Mouse (Mus musculus) liver, embryonic 15.5 days (tissue): ENCODE measurements at regions not wholly inside any gene's neighbourhood (a gene's known extent, or its start where the extent isn't known, plus 50 kb on each side); places are given as distances from the start of the nearest gene placed in this dataset.
A peak's percentile ranks its signal among the peaks of the same experiment; 100 is the strongest.

Experiments
- ATAC-seq: fragments of 200-750 bp; cut with Nextera tagmentation; 2 replicates; pipeline ENCODE4 v1.8.0; 2017; ENCODE audit warnings: moderate number of reproducible peaks, mild to moderate bottlenecking, moderate library complexity; ENCODE audit not compliant: insufficient read depth
- H3K27ac ChIP-seq: fragments of 300-500 bp; sonication (generic); replicated peaks from 2 replicates; pipeline ENCODE4 v1.5.1; 2015; ENCODE audit warnings: mild to moderate bottlenecking, inconsistent platforms
- H3K27me3 ChIP-seq: fragments of 300-500 bp; sonication (generic); 2 replicates; pipeline ENCODE4 v1.6.1; 2015; ENCODE audit warnings: mild to moderate bottlenecking, inconsistent platforms
- H3K36me3 ChIP-seq: fragments of 300-500 bp; sonication (generic); replicated peaks from 2 replicates; pipeline ENCODE4 v1.6.1; 2015; ENCODE audit warnings: moderate library complexity, mild to moderate bottlenecking, inconsistent platforms
- H3K4me1 ChIP-seq: fragments of 300-500 bp; sonication (generic); replicated peaks from 2 replicates; pipeline ENCODE4 v1.6.1; 2015; ENCODE audit warnings: inconsistent platforms
- H3K4me2 ChIP-seq: fragments of 300-500 bp; sonication (generic); 2 replicates; pipeline ENCODE4 v1.6.1; 2015; ENCODE audit warnings: moderate library complexity, mild to moderate bottlenecking, inconsistent platforms
- H3K4me3 ChIP-seq: fragments of 300-500 bp; sonication (generic); replicated peaks from 2 replicates; pipeline ENCODE4 v1.5.1; 2015; ENCODE audit warnings: mild to moderate bottlenecking, inconsistent platforms
- H3K9ac ChIP-seq: fragments of 300-500 bp; sonication (generic); 2 replicates; pipeline ENCODE4 v1.6.1; 2015; ENCODE audit warnings: moderate library complexity, mild to moderate bottlenecking, inconsistent platforms
- H3K9me3 ChIP-seq: fragments of 300-500 bp; sonication (generic); replicated peaks from 2 replicates; pipeline ENCODE4 v1.6.1; 2016; ENCODE audit warnings: inconsistent platforms
- WGBS: fragments of 180-500 bp; shearing (Covaris S2); methylation state at CpG from one replicate; pipeline ENCODE4 v1.1.7; 2015; ENCODE audit warnings: mixed read lengths; ENCODE audit not compliant: insufficient replicate concordance; 5-methylcytosine and 5-hydroxymethylcytosine counted together

DNA sequence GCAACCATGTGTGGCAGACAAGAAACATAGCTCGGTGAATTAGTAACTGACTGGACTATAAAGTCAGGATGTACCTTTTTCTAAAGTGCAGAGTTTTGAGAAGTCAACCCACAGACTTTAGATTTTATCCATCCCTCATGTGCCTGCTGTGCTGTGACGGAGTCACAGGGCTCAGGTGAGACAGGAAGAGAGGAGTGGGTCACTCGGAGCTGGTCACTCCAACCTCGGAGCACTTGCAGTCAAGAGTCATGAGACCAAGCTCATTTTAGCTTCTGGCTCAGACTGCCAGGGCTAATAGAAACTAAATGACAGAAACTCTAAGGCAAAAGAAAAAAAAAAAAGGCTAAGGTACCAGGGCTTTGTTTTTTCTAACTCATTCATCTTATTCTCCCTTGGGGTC, 90.3 kb upstream of the Gm47985 start:
- 0 out of 2 replicates have a peak overlapping the region, but pooled peaks have one; percentile 25 for H3K27ac ChIP-seq

DNA sequence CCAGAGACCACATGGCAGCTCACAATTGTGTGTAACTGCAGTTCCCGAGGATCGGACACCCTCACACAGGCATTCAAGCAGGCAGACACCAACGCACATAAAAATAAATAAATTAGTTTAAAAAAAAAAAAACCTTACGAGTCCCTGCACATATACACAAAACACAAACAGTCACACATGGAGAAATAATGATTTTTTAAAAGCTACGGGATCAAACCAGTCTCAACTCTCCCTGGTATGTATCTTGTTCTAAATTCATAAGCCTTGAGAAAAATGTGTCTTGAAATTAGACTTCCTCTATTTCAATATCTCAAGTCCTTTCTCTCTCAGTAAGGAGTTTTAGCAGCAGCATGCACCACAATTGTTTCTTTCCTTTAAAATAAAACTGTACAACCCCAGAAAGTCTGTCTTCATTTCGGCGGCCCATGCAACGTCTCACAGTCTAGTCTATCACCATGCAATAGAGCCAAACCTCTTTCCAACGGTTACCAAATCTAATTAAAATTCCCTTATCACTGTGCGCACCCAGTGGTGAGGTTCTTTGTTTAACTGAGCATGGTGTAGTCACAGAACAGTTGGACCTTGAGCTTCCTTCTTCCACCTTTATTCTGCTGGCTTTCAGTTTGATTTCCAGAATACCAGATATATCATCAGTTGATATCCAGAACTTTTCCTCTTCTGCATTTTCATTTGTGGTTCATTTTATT, 86.8 kb upstream of the Gm47985 start:
- H3K36me3 ChIP-seq, result no peaks in the 10 kb centered on the region
- no peaks in the 10 kb centered on the region for H3K9me3 ChIP-seq
- peak; percentile 81 for ATAC-seq
- 27% methylated on average over 10 of the region's 10 CpGs for WGBS
- H3K4me2 ChIP-seq, result peak overlapping the region; percentile 73
- H3K9ac ChIP-seq, result peak overlapping the region; percentile 39; the same call in 1 of the 2 replicates
- H3K4me1 ChIP-seq, result peaks cover 72% of the 10 kb centered on the region
- H3K4me3 ChIP-seq, result peak overlapping the region; percentile 35
- no peaks in the 10 kb centered on the region for H3K27me3 ChIP-seq
- peak overlapping the region; percentile 98 for H3K27ac ChIP-seq

More for the DNA sequence above, 90.3 kb upstream of the Gm47985 start:
- no peaks in the 10 kb centered on the region for H3K27me3 ChIP-seq
- WGBS, result 61% methylated on average over 4 of the region's 4 CpGs
- H3K4me3 ChIP-seq, result no peak overlapping the region
- H3K9me3 ChIP-seq, result no peaks in the 10 kb centered on the region
- no peak overlapping the region for H3K4me2 ChIP-seq
- no peak overlapping the region for H3K9ac ChIP-seq
- ATAC-seq, result no peak
- H3K4me1 ChIP-seq, result peaks cover 52% of the 10 kb centered on the region
- no peaks in the 10 kb centered on the region for H3K36me3 ChIP-seq

DNA sequence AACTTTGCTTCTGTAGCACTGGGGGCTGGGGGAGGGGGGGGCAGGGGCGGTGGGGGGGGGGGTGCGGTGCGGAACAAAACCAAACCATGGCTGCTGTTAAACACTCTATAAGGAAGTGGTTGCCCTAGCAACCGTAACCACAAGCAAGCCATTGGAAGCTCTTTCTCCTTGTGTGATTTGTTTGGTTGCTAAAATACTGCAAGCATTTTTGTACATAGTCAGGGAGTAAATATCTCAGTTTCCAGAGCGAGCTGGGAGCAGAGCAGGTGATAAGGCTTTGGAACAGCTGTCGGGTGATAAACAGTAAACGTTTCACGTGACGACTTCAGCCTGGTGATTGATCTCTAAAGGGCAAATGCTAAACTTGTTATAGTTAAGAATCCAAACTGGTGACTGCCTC, 86.3 kb upstream of the Gm47985 start:
- Histone ChIP-seq H3K4me3 (peak overlapping the region; percentile 35), H3K27ac (peak overlapping the region; percentile 98), H3K36me3 (no peaks in the 10 kb centered on the region), H3K9me3 (no peaks in the 10 kb centered on the region), H3K4me2 (peak overlapping the region; percentile 73), H3K4me1 (peaks cover 78% of the 10 kb centered on the region), H3K27me3 (no peaks in the 10 kb centered on the region), H3K9ac (peak overlapping the region; percentile 39; the same call in 1 of the 2 replicates)
- ATAC-seq, result peak; percentile 88
- 4% methylated on average over 9 of the region's 9 CpGs for WGBS

DNA sequence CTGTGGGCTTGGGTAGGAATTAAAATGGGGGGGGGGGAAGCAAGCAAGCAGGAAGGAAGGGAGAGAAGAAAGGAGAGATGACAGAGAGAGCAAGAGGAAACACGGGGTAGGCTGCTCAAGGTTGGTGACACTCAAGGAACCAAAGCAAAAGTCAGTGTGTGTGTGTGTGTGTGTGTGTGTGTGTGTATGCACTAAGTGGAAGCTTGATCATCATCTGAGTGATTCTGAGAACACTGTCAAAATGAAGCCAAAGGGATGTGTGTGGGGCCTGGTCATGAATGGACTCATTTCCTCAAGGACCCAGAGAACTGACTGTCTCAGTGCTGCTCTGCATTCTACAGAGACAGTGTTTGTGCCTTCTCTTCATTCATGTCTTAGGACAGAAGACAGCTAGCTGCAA, 84.8 kb upstream of the Gm47985 start:
- Histone ChIP-seq H3K9me3 (no peaks in the 10 kb centered on the region), H3K4me2 (no peak overlapping the region), H3K4me1 (peaks cover 85% of the 10 kb centered on the region), H3K27me3 (no peaks in the 10 kb centered on the region), H3K27ac (peak overlapping the region; percentile 81), H3K36me3 (no peaks in the 10 kb centered on the region), H3K9ac (no peak overlapping the region), H3K4me3 (no peak overlapping the region)
- WGBS, result 50% methylated on average over 1 of the region's 1 CpGs
- no peak for ATAC-seq

DNA sequence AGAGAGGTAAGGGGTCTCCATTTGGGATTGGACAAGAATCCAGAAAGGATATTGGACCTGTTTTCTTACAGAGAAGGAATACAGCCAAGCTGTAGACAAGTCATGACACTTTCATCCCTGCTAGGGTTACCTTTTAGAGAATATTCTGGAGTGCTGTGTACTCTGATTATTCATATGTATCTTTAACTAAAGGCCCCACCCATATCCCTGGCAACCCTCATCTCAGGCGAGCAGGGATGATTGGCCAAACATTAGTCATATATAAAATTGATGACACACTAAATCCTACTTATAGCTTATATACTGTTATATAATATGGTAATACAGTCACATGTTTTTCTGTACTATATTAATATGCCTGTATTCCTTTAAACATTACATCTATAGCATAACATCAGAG, 83.6 kb upstream of the Gm47985 start:
- Histone ChIP-seq H3K36me3 (no peaks in the 10 kb centered on the region), H3K4me1 (peaks cover 94% of the 10 kb centered on the region), H3K4me3 (no peak overlapping the region), H3K27me3 (no peaks in the 10 kb centered on the region), H3K27ac (peak overlapping the region; percentile 87), H3K9ac (0 out of 2 replicates have a peak overlapping the region, but pooled peaks have one; percentile 21), H3K9me3 (no peaks in the 10 kb centered on the region), H3K4me2 (no peak overlapping the region)
- 41% methylated on average over 1 of the region's 1 CpGs for WGBS
- peak; percentile 30 for ATAC-seq

DNA sequence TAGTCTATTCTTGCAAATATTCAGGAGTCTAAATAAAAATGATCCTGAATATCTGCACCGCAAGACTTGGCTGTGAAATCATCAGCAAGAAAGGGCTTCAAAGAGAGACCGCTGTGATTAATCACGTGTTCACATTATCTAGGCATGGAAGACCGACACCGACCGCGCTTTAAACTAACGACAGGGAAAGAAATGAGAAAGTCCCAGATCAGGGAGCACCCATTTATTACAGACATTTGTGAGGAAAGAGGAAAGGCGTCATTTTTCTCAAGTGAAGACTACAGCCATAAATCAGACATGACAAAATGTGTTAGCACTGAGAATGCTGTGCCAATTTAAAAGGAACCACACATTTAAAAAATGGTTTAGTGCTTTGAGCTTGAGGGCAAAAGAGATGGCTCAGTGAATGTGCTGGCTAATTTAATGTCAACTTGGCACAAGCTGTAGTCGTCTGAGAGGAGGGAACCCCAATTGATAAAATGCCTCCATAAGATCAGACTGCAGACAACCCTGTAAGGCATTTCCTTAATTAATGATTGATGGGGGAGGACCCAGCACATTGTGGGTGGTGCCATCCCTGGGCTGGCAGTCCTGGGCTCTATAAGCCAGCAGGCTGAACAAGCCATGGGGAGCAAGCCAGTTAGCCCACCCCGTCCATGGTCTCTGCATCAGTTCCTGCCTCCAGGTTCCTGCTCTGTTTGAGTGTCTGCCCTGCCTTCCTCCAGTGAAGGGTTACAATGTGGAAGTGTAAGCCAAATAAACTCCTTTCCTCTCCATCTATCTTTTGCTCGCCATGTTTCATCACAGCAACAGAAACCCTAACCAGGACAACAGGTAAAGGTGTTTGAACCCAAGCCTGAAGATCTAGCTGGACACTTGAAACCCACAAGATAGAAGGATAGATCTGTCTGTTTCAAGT, 81.5 kb upstream of the Gm47985 start:
- Histone ChIP-seq H3K4me1 (peaks cover 89% of the 10 kb centered on the region), H3K27me3 (no peaks in the 10 kb centered on the region), H3K36me3 (no peaks in the 10 kb centered on the region), H3K4me2 (peak overlapping the region; percentile 3; the same call in 1 of the 2 replicates), H3K9me3 (no peaks in the 10 kb centered on the region), H3K9ac (peak overlapping the region; percentile 2; the same call in 1 of the 2 replicates), H3K4me3 (no peak overlapping the region), H3K27ac (peak overlapping the region; percentile 87)
- ATAC-seq, result peak; percentile 43
- WGBS, result 77% methylated on average over 12 of the region's 12 CpGs

DNA sequence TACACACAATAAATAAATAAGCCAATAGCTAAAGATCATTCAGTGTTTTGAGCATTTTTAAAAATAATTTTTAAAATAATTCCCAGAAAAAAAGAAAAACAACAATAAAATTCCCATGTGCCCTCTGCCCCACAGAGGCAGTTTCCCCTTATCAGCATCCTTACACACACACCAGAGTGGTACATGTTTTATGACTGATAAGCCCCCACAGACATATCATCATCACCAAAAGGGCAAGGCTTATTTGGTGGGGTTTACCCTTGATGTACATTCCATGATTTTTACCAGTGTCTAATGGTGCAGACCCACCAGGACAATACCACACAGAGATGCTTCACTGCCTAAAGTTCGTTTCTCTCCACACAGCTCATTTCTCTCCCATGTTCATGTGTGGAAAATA, 80.8 kb upstream of the Gm47985 start:
- WGBS, result 27% methylated on average over 1 of the region's 1 CpGs
- H3K9me3 ChIP-seq, result no peaks in the 10 kb centered on the region
- peak overlapping the region; percentile 2; the same call in 1 of the 2 replicates for H3K9ac ChIP-seq
- no peak overlapping the region for H3K4me3 ChIP-seq
- no peaks in the 10 kb centered on the region for H3K27me3 ChIP-seq
- no peaks in the 10 kb centered on the region for H3K36me3 ChIP-seq
- peak overlapping the region; percentile 87 for H3K27ac ChIP-seq
- H3K4me2 ChIP-seq, result peak overlapping the region; percentile 51
- H3K4me1 ChIP-seq, result peaks cover 83% of the 10 kb centered on the region
- peak; percentile 93 for ATAC-seq

DNA sequence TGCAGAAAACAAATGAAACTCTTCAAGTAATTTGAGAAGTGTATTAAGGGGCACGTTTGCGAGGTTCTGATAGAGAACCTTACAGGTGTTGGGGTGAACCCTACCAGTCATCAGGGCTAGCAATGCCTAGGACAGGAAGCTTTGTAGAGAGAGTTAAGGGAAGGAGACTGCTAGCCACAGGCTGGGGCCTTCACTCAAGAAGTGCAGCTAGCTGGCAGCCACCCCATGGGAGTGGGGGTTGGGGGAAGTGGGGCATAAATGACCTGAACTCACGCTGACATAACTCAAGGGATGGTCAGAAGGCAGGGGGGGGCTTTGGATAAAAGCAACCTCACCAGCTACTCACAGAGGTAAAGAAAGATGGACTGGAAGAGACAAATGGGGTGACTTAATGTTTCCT, 80.3 kb upstream of the Gm47985 start:
- Histone ChIP-seq H3K27ac (peak overlapping the region; percentile 87), H3K27me3 (no peaks in the 10 kb centered on the region), H3K4me1 (peaks cover 79% of the 10 kb centered on the region), H3K4me3 (no peak overlapping the region), H3K36me3 (no peaks in the 10 kb centered on the region), H3K4me2 (peak overlapping the region; percentile 51; the same call in 1 of the 2 replicates), H3K9me3 (no peaks in the 10 kb centered on the region), H3K9ac (peak overlapping the region; percentile 37)
- WGBS, result 28% methylated on average over 3 of the region's 3 CpGs
- peak; percentile 34 for ATAC-seq

DNA sequence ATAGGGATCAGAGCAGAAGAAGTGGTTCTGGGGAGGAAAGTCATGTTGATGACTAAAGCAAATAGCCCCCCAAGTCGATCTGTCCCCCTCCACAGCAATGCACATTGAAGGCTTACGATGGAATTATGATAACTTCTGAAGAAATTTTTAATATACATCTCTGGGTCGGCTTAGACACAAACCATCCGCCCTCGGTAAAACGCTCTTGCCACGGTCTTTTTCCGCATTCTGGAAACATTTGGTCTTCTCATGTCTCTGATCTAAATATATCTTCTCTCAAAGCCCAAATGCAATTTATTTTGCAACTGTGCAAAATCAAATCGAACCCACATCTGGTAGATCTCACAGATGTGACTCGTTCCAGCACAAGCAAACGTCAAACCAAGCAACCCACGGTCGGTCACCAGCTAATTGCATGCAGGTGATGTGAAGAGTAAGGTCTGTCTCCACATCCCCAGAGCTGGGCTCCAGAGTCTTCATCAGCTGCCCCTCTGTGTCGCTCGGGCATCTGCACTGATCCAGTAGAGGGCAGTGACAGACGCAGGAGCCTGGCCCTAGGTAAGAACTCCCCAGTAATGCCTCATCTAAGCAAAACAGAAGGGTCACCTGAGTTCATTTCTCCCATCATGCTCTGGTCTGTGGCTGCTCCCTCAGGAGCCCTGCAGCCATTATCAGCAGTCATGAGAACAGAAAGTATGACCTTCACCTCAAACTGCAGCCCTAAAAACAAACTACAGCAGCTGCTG, 79.5 kb upstream of the Gm47985 start:
- Histone ChIP-seq H3K9ac (peak overlapping the region; percentile 37; the same call in 1 of the 2 replicates), H3K27ac (peak overlapping the region; percentile 87), H3K4me2 (peak overlapping the region; percentile 10; the same call in 1 of the 2 replicates), H3K9me3 (no peaks in the 10 kb centered on the region), H3K27me3 (no peaks in the 10 kb centered on the region), H3K4me3 (no peak overlapping the region), H3K36me3 (no peaks in the 10 kb centered on the region), H3K4me1 (peaks cover 71% of the 10 kb centered on the region)
- 80% methylated on average over 16 of the region's 16 CpGs for WGBS
- ATAC-seq, result no peak

DNA sequence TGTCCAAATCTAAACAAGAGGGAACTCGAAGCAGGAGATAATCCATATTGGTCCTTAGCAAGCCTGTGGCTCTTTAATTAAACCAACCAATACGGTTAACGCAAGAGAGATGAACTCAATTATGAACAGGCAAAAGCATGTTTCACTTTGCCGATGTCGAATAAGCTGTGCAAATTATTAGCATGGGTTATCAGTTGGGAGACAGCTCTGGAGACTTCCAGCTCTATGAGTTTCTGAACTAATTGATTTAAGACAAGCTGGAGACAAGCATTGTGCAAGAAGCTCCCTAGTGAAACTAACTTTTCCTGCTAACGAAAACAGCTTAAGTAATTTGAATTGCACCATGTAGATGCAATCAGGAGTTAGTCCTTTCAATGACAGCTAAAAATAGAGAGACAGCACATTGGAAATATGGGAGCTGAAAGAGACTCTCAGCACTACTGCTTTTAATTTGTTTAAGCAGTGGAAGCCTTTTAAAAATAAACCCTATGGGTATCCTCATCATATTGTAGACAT, 78.8 kb upstream of the Gm47985 start:
- no peaks in the 10 kb centered on the region for H3K9me3 ChIP-seq
- H3K4me1 ChIP-seq, result peaks cover 64% of the 10 kb centered on the region
- 66% methylated on average over 6 of the region's 6 CpGs for WGBS
- no peak overlapping the region for H3K9ac ChIP-seq
- H3K36me3 ChIP-seq, result no peaks in the 10 kb centered on the region
- H3K4me3 ChIP-seq, result no peak overlapping the region
- peak overlapping the region; percentile 10; the same call in 1 of the 2 replicates for H3K4me2 ChIP-seq
- no peaks in the 10 kb centered on the region for H3K27me3 ChIP-seq
- peak overlapping the region; percentile 87 for H3K27ac ChIP-seq
- ATAC-seq, result no peak
